Mouse (Mus musculus) cerebellum, adult 11-12 months (tissue): Measurements from ENCODE around the gene Sbsn.

Source experiments
- DNase-seq: peaks from one replicate; pipeline ENCODE4 v3.0.0; 2022

The Sbsn gene

DNA sequence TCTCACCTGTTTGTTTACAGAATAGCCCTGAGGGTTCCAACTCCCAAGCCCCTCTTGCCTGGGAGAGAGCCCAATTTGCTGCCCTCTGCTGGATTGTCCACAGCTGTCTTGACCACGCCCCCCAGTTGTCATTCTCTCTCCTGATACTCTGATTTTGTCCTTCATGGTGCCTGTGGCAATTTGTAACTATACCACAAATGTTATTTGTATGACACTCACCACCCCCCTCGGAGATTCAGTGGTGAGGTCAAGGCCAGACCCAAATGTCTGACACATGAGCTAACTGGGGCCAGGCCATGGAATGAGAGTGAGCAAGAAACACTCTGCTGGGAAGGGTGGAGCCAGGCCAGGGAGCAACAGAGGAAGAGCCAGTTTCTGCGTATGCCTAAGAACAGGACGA, 7.6 kb downstream of the Sbsn start:
- no peak for DNase-seq

DNA sequence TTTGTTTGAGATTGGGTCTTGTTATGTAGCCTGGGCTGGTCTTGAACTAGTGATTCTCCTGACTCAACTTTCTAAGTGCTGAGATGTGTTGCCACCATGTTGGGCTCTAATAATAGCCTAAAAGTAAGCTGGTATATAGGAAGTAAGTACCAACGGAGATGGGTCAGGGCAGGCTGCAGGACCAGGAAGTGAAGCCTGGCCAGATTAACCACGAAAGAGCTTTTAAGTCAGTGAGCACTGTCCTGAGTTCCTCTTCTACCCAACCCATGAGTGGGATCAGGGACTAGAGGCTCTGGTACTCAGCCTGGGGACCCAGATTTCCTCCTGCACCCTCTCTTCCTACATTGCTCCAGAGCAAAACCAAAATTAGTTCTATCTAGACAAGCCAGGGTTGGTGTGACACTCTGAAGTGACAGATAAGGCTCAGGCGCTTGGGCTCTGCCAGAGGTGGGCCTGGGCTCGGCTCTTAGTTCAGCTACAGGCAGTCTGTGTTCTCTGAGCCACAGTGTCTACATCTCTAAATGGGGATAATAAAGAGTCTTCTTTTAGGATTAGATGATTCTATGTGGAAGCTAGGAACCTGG, 10.6 kb downstream of the Sbsn start:
- DNase-seq = no peak

DNA sequence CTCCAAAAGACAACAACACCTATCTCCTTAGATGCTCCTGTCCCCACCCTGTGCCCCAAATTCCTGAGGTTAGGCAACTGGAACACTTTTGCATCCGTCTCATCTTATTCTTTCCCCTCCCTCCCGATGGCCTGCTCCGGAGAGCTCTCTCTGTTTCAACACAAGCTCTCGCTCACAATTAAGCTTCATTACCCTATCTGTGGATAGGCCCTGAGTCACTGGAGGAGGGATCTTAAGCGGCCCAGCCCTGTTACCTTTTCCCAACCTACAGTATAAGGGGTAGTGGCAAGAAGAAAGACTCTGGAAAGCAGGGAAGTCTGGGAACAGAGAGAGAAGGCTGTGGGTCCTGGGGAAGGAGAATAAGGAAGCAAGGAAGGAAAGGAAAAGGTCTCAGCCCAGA, 12.2 kb downstream of the Sbsn start, which contains the start of gene Dmkn:
Gene Dmkn, plus strand, starts transcription at position 301 of the 400 bp plus-strand sequence.
- DNase-seq = no peak

DNA sequence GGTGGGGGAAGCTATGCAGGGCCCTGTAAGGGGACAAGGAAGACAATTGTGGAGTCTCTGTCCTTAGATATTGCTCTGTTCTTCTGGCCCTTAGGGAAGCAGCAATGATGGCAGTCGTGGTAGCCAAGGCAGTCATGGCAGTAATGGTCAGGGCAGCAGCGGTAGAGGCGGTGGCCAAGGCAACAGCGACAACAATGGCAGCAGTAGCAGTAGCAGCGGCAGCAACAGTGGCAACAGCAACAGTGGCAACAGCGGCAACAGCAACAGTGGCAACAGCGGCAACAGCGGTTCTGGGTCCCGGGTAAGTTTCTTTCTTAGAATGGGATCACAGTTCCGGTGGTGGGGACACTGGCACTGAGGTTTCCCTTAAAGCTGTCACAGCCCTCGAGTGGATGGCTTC, 13.9 kb downstream of the Sbsn start:
- DNase-seq = no peak

DNA sequence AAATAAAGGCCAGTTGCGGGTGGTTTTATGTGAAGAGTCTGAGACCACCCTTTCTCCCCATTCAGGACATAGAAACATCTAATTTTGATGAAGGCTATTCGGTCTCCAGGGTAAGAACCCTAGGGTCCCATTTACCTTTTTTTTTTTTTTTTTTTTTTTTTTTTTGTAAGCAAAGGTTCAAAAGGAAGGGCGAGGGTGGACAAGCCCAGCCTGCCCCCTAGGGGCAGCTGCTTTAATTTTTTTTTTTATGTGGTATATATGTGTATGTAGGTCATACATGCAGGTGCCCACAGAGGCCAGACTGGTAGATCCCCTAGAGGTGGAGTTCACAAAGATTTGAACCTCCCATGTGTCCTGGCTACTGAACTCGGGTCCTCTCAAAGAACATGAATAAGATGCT, 15.1 kb downstream of the Sbsn start:
- no peak for DNase-seq

DNA sequence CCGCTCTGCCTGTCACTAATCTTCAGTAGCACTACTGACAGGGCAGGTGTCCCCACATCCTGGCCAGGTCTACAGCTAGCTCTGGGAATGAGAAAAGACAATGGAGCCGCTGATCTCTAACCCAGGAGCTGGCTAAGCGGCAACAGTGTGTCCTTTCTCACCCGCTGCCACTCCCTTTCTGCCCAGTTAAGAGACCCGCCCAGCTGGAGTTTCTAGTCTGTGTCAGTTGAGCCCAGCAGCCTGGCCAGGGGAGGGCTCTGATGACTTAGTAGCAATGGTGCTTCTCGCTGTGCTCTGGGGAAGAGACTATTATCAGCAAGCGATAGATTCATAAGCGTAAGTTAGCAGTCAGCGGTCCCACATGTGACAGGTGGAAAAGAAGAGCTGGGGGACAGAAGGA, 18.0 kb downstream of the Sbsn start:
- no peak for DNase-seq

DNA sequence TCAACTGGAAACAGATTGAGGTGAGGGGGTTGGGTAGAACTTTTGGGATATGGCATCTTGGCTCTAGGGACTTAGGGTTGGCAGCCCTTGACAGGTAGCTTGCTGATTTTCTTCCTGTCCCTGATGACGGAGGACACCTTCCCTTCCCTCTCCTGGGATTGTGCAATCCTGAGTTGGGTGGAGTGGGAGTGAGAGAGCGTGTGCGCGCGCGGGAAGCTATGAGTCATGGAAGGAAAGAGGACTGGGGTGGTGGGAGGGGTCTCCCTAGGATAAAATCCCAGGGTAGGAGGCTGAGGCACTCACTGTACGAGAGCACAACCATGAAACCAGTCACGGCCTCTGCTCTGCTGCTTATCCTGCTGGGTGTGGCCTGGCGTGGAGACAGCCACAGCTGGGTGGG, 24.8 kb downstream of the Sbsn start:
- DNase-seq = no peak

DNA sequence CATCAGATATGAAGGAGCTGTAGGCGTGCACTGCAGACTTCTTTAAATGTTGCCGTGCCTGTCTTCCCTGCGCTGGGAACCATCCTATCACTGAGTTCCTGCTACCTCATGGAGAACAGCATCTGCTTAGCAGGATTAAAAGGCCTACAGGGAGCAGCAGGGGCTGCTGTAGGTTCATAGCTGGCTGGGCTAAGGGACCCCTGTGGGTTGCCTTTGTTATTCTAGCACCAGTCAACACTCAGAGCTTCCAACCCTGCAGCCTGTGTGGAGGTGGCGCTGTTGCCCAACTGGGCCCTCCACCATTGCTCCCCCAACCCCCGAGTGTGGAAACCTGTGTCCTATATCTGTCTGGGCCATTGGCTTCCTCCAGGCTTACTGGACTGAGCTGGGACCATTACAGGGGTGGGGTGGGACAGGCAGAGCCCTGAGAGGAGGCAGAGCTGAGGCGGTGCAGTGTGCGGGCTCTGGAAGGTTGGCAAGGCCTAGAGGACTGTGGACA, 25.9 kb downstream of the Sbsn start:
- DNase-seq = no peak

DNA sequence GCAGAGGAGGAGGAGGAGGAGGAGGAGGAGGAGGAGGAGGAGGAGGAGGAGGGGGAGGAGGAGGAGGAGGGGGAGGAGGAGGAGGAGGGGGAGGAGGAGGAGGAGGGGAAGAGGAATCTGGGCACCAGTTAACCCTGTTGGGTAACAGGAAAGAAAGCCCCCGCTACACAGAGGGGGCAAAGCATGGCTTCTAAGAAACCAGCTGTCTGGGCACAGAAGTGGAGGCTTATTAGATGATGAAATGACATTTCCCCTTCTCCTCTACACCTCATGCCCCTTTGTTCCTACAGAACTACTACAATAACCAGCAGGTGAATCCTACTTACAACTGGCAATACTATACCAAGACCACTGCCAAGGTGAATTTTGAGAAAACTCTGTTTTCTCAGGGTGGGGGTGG, 26.6 kb downstream of the Sbsn start:
- DNase-seq = no peak

DNA sequence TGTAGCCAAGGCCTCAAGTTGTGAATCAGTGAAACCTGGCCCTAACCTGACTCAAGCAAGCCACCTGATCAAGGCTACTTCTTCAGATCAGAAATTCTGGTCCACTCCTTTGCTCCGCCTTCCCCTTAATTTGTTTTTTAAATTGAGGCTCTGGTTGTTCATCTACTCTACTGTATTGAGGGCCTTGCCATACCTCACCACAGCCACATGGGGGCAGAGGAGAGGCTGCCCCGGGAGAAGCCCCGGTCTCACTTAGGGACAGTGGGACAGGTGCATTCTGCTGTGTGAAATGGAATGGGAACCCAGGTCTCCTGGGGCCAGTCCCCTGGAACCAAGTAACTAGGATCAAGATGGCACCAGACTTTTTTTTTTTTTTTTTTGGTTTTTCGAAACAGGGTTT, 30.5 kb downstream of the Sbsn start:
- no peak for DNase-seq

DNA sequence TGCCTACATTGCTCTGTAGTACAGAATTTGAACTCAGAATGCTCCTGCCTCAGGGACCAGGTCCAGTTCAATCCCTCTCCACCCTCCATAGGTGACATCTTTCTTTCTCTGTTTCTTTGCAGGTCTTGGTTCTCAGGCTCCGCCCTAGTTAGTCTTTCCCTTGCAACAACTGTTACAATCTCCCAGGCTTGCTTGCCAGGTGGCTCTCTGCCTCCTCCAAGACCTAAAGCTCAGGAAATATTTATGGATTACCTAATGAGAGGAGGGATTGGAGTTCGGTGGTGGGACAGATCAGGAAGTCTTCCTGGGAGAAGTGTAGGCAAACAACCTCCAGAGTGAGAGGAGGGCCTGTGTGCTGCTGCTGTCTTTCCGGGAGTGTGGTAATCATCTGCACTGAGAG, 31.4 kb downstream of the Sbsn start:
- DNase-seq = no peak

DNA sequence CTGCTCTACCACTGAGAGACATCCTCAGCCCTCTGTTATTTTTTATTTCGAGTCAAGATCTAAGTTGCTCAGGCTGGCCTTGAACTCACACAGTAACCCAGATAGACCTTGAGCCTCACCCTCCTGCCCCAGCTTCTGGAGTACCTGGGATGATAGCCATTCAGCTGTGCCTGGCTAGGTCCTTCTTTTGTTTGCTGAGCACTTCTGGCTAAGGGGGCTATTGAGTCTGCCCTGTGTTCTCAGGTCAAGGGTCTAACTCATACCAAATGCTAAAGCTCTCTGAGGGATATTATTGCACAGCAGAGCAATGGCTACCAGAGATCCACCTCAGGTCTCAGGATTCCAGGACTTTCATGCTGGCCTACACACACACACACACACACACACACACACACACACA, 33.9 kb downstream of the Sbsn start:
- no peak for DNase-seq

DNA sequence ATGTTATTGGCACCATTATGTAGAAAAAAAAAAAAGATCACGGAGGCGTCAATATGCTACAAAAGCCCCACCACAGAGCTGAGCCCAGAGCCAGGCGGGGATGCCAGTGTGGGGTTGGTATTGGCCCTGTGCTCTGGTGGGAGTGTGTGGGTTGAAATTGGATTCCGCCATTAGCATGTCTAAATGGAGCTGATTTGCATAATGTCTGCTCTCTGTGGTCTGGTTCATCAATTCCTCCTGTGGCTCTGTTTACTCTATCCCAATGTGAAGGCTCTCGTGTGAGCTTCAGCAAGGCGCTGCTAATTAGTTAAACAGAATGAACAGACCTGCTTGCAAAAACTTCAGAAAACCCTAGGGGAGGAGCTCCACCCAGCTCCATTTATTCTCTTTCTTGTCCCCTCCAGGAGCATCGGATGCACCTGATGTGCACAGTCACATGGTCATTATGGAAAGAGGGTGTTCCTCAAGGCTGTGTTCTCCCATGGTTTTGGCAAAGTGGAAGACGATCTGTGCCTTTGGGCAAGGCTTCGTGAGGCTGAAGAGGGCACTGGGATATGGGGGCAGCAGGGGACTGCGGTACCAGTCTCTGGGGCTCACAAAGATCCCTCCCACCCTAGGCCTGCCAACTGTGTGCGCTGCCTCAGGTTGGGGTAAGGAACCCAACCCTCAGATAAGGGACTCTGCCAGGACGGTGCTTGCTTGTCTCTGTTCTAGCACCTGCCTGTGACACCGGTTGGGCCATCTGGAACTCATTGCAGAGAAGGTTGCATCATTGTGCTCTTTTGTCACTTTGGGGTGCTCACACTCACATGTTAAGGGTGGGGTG, 34.7 kb downstream of the Sbsn start:
- DNase-seq = no peak

DNA sequence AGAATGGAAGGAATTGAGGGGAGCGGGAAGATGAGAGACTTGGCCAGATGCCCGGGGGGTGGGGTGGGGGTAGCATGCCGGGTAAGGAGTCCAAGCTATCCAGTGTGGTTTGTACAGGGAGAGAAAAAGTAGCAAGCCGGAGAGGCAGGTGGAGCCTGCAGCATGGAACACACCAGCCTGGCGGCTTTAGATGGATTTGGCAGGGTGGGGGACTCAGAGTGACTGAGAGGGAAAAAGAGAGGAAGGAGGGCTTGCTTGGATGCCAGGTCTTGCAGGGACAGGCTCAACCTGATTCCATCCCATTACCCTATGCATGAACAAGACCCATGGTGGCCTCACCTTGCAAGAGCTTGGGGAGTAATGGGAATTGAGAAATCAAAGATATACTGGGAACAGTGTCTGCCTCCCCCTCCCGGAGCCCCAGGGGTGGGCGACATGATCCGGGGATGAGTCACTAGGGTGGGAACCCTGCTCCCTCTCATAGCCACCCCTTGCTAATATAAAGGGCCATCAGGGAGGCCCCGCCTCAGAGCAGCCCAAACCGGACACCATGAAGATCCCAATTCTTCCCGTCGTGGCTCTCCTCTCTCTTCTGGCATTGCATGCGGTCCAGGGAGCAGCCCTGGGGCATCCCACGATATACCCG, 36.2 kb downstream of the Sbsn start, which contains the start of gene Krtdap:
Gene Krtdap, plus strand, starts transcription at position 520 of the 646 bp plus-strand sequence.
- no peak for DNase-seq

DNA sequence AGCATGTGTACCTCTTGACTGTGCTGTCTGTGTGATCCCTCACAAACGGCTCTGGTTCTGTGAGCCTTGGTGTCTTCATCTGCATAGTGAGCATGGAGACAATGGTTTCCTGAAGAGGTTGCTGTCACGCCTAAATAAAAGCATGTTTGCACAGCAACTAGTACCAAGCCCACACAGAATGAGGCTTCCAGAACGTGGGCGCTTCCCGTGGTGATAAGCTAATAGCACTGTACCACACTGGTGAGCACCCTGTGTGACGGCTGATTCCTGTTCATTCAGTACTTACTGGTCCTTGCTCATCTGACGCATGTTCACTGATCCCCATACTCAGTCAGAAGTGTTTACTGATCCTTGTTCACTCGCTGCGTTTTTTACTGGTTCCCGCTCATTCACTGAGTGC, 38.9 kb downstream of the Sbsn start:
- DNase-seq = no peak

DNA sequence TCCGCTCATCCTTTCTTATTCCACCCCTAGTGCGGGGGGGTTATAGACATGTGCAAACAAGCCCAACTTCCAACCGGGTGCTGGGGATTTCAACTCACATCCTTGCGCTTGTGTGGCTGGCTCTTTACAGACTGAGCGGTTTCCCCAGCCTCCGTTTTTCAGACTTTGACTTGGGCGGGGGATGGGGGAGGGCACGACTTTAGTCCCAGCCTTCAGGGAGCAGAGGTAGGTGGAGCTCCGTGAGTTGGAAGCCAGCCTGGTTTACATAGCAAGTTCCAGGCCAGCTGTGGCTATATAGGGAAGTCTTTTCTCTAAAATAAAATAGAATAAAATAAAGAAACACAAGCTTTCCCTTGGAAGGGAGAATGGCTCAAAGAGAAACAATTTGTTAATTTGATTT, 40.6 kb downstream of the Sbsn start:
- no peak for DNase-seq

DNA sequence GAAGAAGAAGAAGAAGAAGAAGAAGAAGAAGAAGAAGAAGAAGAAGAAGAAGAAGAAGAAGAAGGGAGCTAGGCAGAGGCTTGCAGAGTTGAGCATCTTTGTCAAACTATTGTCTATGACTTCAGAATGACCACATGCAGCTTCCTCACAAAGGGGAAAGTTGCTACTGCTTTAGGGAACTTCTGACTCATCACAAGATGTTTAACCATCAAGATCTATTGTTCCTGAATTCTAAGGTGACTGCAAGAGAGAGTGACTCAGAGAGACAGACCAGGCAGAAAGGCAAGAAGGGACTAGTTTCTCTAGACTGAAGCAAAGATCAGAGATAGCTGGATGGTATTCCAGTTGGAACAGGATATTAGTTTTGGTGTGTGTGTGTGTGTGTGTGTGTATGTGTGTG, 43.6 kb downstream of the Sbsn start:
- no peak for DNase-seq

DNA sequence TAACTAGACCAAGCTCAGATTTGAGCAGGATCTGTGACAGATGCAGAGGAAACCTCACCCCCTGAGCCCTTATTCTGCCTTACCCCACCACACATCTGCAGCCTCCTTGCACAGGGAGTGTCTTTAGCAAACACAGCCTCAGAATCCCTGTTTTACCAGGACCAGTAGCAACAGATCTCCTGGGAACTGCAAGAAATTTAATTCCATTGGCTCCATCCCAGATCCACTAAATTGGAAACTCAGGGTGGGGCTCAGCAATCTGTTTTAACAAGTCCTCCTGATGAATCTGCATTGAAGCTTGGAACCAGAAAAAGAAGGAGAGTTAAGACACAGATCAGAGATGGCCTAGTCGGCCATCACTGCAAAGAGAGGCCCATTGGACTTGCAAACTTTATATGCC, 45.5 kb downstream of the Sbsn start:
- DNase-seq = no peak

DNA sequence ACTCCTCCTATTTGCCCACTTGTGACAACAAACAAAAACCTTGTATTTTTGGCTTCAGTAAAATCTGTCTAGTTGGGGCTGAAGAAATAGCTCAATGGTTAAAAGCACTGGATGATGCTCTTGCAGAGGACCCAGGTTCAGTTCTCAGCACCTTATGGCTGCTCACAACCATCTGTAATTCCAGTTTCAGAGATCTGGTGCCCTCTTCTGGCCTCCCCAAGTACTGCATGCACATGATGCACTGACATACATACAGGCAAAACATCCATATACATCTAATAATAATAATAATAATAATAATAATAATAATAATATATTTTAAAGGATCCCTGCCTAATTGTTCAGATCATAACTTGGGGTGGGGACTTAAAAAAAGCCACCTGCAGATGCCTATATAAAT, 49.4 kb downstream of the Sbsn start:
- DNase-seq = no peak

DNA sequence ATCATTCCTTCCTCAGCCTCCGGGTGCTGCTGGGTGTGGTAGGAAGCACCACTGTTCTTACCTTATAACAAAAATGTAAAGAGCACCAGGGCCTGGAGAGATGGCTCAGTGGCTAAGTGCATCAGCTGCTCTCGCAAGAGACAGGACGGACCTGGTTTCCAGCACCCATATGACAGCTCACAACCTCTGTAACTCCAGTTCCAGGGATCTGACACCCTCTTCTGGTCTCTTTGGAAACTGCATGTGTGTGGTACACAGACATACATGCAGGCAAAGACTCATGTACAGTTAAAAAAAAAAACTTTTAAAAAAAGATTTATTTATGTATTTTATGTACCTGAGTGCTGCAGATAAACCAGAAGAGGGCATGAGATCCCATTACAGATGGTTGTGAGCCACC, 52.0 kb downstream of the Sbsn start:
- DNase-seq = no peak

DNA sequence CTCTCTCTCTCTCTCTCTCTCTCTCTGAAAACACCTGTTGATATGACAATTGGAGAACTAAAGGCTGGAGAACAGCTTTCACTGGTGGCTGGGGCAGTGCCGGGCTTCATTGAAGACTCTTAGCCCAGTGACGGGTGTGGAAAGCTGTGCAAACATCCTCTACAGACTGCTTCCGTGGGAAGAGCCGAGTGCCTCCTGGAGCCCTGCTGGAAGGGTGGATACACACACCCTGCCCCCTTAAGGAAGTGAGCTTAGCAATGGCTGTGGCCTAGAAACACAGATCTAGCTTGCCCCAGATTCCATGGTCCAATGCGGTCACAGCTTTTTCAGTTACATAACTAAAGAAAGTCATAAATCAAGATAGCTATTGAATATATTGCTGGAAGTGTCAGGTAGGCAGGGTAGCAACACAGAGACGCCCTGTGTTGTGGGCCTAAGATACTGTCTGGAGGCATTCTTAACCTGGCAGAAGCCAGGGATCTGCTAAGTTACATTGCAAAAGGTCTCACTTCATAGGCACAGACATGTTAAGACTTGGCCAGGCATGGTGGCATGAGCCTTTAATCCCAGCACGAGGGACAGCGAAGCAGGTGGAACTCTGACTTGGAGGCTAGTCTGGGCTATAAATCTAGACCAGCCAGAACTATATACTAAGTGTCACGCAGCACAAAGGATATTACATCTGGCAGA, 52.9 kb downstream of the Sbsn start:
- DNase-seq = no peak
